Mouse (Mus musculus) urinary bladder, postnatal 4 days (tissue): ENCODE data around the gene Gm20388.

Experiments used
- DNase-seq, 2 experiments: peaks; one replicate each; pipeline ENCODE4 v3.0.0; 2021 to 2022; ENCODE audit warnings: low spot score in 2 of 2

Gene Gm20388

GRCm38 (mm10) chr8:121374284-121374683 lies 1463.6 kb downstream of the Gm20388 start:
- no peak for DNase-seq

- DNase-seq: no peak
Observed at GRCm38 (mm10) chr8:121374777-121375176, 1464.1 kb downstream of the Gm20388 start.

GRCm38 (mm10) chr8:121376116-121376950 lies 1465.7 kb downstream of the Gm20388 start:
- peak in 1 of 2 experiments; percentile 60 for DNase-seq

GRCm38 (mm10) chr8:121377680-121378079 lies 1467.0 kb downstream of the Gm20388 start:
- no peak for DNase-seq

- no peak for DNase-seq
Observed at GRCm38 (mm10) chr8:121379387-121379786, 1468.7 kb downstream of the Gm20388 start.

GRCm38 (mm10) chr8:121382583-121383241 lies 1472.1 kb downstream of the Gm20388 start:
- peak; percentile 71 to 86 for DNase-seq

- DNase-seq: no peak
Observed at GRCm38 (mm10) chr8:121385540-121385939, 1474.9 kb downstream of the Gm20388 start.

- no peak for DNase-seq
Observed at GRCm38 (mm10) chr8:121390608-121391007, 1480.0 kb downstream of the Gm20388 start.

GRCm38 (mm10) chr8:121391254-121391653 lies 1480.6 kb downstream of the Gm20388 start:
- DNase-seq: no peak

- DNase-seq: no peak
Observed at GRCm38 (mm10) chr8:121391771-121392170, 1481.1 kb downstream of the Gm20388 start.

- DNase-seq: no peak
Observed at GRCm38 (mm10) chr8:121392482-121392881, 1481.8 kb downstream of the Gm20388 start.

GRCm38 (mm10) chr8:121393111-121393510 lies 1482.5 kb downstream of the Gm20388 start:
- DNase-seq: no peak

GRCm38 (mm10) chr8:121394686-121395085 lies 1484.0 kb downstream of the Gm20388 start:
- no peak for DNase-seq

GRCm38 (mm10) chr8:121395316-121395715 lies 1484.7 kb downstream of the Gm20388 start:
- no peak for DNase-seq

- DNase-seq: no peak
Observed at GRCm38 (mm10) chr8:121396151-121396550, 1485.5 kb downstream of the Gm20388 start.

GRCm38 (mm10) chr8:121397201-121397698 lies 1486.6 kb downstream of the Gm20388 start:
- DNase-seq: no peak

GRCm38 (mm10) chr8:121398081-121398480 lies 1487.4 kb downstream of the Gm20388 start:
- no peak for DNase-seq

GRCm38 (mm10) chr8:121398724-121399123 lies 1488.1 kb downstream of the Gm20388 start:
- no peak for DNase-seq

- DNase-seq: no peak
Observed at GRCm38 (mm10) chr8:121399173-121399572, 1488.5 kb downstream of the Gm20388 start.

- no peak for DNase-seq
Observed at GRCm38 (mm10) chr8:121400581-121400980, 1489.9 kb downstream of the Gm20388 start.

GRCm38 (mm10) chr8:121403821-121404220 lies 1493.2 kb downstream of the Gm20388 start:
- DNase-seq: no peak

GRCm38 (mm10) chr8:121418081-121418480 lies 1507.4 kb downstream of the Gm20388 start:
- no peak for DNase-seq

- no peak for DNase-seq
Observed at GRCm38 (mm10) chr8:121419551-121419950, 1508.9 kb downstream of the Gm20388 start.
